Mouse (Mus musculus): ENCODE measurements around the gene Mx1. TPM values are rescaled to one million over a fixed set of nuclear protein-coding genes. Genes with fewer than 3 reads are reported as not detected.

Mx1 gene
- total and polyA plus RNA-seq, 3 experiments: 0.72 to 8.6 (median 7.8) TPM

- Histone ChIP-seq H3K27me3 (replicated peaks) (no peaks in the 10 kb centered on the region), H3K4me3 (replicated peaks in 1 of 3; ENCODE audit: low read depth in 2 of 3, low read length in 2 of 3, poor library complexity in 1 of 3) (no peak overlapping the region), H3K9me3 (replicated peaks; ENCODE audit: low read length) (no peaks in the 10 kb centered on the region), H3K9ac (ENCODE audit: insufficient read depth, low read depth) (no peak overlapping the region), H3K36me3 (replicated peaks in 1 of 2; ENCODE audit: control insufficient read depth in 1 of 2, insufficient read depth in 1 of 2, low read length in 1 of 2) (no peaks in the 10 kb centered on the region), H3K79me2 (replicated peaks; ENCODE audit: control insufficient read depth, extremely low read depth, insufficient read depth, poor library complexity, severe bottlenecking) (no peaks in the 10 kb centered on the region), H3K27ac (ENCODE audit: insufficient read depth, low read depth) (no peak overlapping the region), H3K4me1 (ENCODE audit: control insufficient read depth in 1 of 2, insufficient read depth in 2 of 2) (peaks cover 0 to 14% of the 10 kb centered on the region in 2 experiments; a peak in 2 of 4 replicates), H3K4me2 (ENCODE audit: insufficient read depth, low read depth, poor library complexity, severe bottlenecking) (no peak overlapping the region)
- in situ Hi-C loops (cut with MboI; ENCODE audit: low pct_ligation_motif_present, low pct_unique_long_range_greater_than_20kb, low sequenced_read_pairs) (no loop called here), dilution Hi-C loops (cut with MboI; ENCODE audit: extremely low pct_ligation_motif_present, extremely low pct_unique_long_range_greater_than_20kb, low sequenced_read_pairs) (no loop called here)
- DNase-seq (ENCODE audit: extremely low read depth): no peak
- TF ChIP-seq CHD2 (IDR thresholded peaks at IDR 0.05; ENCODE audit: low read length) (no peak), JUND (conservative IDR thresholded peaks at IDR 0.05; ENCODE audit: low read depth, low read length) (no peak), EP300 (IDR thresholded peaks at IDR 0.05; ENCODE audit: low read length) (no peak), ZNF384 (IDR thresholded peaks at IDR 0.05; ENCODE audit: low read depth, low read length) (no peak), USF1 (IDR thresholded peaks at IDR 0.05; ENCODE audit: low read depth, low read length) (no peak), CTCF (conservative IDR thresholded peaks at IDR 0.05 in 1 of 2, IDR thresholded peaks at IDR 0.05 in 1 of 2; ENCODE audit: low read depth in 2 of 2, low read length in 2 of 2) (peak in 1 of 2 experiments; percentile 53; a peak in 2 of 4 replicates), NRF1 (IDR thresholded peaks at IDR 0.05; ENCODE audit: low read depth, low read length) (no peak), TCF12 (IDR thresholded peaks at IDR 0.05; ENCODE audit: low read depth, low read length) (no peak), MYC (IDR thresholded peaks at IDR 0.05; ENCODE audit: low read depth, low read length) (no peak), SMC3 (IDR thresholded peaks at IDR 0.05; ENCODE audit: low read depth, low read length) (peak; percentile 16), NELFE (IDR thresholded peaks at IDR 0.05; ENCODE audit: low read depth, low read length) (no peak), RAD21 (IDR thresholded peaks at IDR 0.05; ENCODE audit: low read depth, low read length) (peak; percentile 9), GABPA (IDR thresholded peaks at IDR 0.05; ENCODE audit: insufficient replicate concordance, low read depth, low read length) (no peak), BHLHE40 (IDR thresholded peaks at IDR 0.05; ENCODE audit: low read depth, low read length) (no peak), MAX (IDR thresholded peaks at IDR 0.05; ENCODE audit: low read length) (no peak)
These were observed 49.6 kb upstream of the Mx1 start for GRCm38 (mm10) chr16:97512347-97512751.

- in situ Hi-C loops (cut with MboI; ENCODE audit: low pct_ligation_motif_present, low pct_unique_long_range_greater_than_20kb, low sequenced_read_pairs): no loop called here
- dilution Hi-C loops (cut with MboI; ENCODE audit: extremely low pct_ligation_motif_present, extremely low pct_unique_long_range_greater_than_20kb, low sequenced_read_pairs): no loop called here
These were observed 48.8 kb upstream of the Mx1 start for GRCm38 (mm10) chr16:97511495-97511894.

More at GRCm38 (mm10) chr16:97511495-97511894, 48.8 kb upstream of the Mx1 start:
- DNase-seq (ENCODE audit: extremely low read depth): no peak
- H3K9me3 ChIP-seq (replicated peaks; ENCODE audit: low read length): no peaks in the 10 kb centered on the region
- H3K4me2 ChIP-seq (ENCODE audit: insufficient read depth, low read depth, poor library complexity, severe bottlenecking): no peak overlapping the region
- no peaks in the 10 kb centered on the region for H3K27me3 ChIP-seq (replicated peaks)
- no peak overlapping the region for H3K9ac ChIP-seq (ENCODE audit: insufficient read depth, low read depth)
- TF ChIP-seq NELFE (IDR thresholded peaks at IDR 0.05; ENCODE audit: low read depth, low read length) (no peak), MYC (IDR thresholded peaks at IDR 0.05; ENCODE audit: low read depth, low read length) (no peak), USF1 (IDR thresholded peaks at IDR 0.05; ENCODE audit: low read depth, low read length) (no peak), HCFC1 (IDR thresholded peaks at IDR 0.05; ENCODE audit: low read depth, low read length) (no peak), GABPA (IDR thresholded peaks at IDR 0.05; ENCODE audit: insufficient replicate concordance, low read depth, low read length) (no peak), JUN (IDR thresholded peaks at IDR 0.05; ENCODE audit: insufficient read depth, low read depth, low read length) (no peak), RCOR1 (conservative IDR thresholded peaks at IDR 0.05; ENCODE audit: low read depth, low read length) (no peak), UBTF (IDR thresholded peaks at IDR 0.05; ENCODE audit: low read depth, low read length) (no peak), ETS1 (conservative IDR thresholded peaks at IDR 0.05; ENCODE audit: low read depth, low read length) (no peak), MAZ (IDR thresholded peaks at IDR 0.05; ENCODE audit: low read depth, low read length) (no peak), CHD2 (IDR thresholded peaks at IDR 0.05; ENCODE audit: low read length) (no peak), E2F4 (IDR thresholded peaks at IDR 0.05; ENCODE audit: insufficient replicate concordance, low read depth, low read length) (no peak), USF2 (conservative IDR thresholded peaks at IDR 0.05; ENCODE audit: low read depth, low read length) (no peak), ZNF384 (IDR thresholded peaks at IDR 0.05; ENCODE audit: low read depth, low read length) (no peak), ZKSCAN1 (IDR thresholded peaks at IDR 0.05; ENCODE audit: borderline replicate concordance, low read depth, low read length) (no peak), KAT2A (IDR thresholded peaks at IDR 0.05; ENCODE audit: insufficient replicate concordance, low read length) (no peak), JUND (conservative IDR thresholded peaks at IDR 0.05; ENCODE audit: low read depth, low read length) (no peak)
- no peak overlapping the region for H3K4me3 ChIP-seq (replicated peaks in 1 of 3; ENCODE audit: low read depth in 2 of 3, low read length in 2 of 3, poor library complexity in 1 of 3)
- no peaks in the 10 kb centered on the region for H3K79me2 ChIP-seq (replicated peaks; ENCODE audit: control insufficient read depth, extremely low read depth, insufficient read depth, poor library complexity, severe bottlenecking)
- no peak overlapping the region for H3K27ac ChIP-seq (ENCODE audit: insufficient read depth, low read depth)
- peaks cover 0 to 14% of the 10 kb centered on the region in 2 experiments; a peak in 2 of 4 replicates for H3K4me1 ChIP-seq (ENCODE audit: control insufficient read depth in 1 of 2, insufficient read depth in 2 of 2)
- H3K36me3 ChIP-seq (replicated peaks in 1 of 2; ENCODE audit: control insufficient read depth in 1 of 2, insufficient read depth in 1 of 2, low read length in 1 of 2): no peaks in the 10 kb centered on the region
